Mouse (Mus musculus) erythroid progenitor cell, adult 5-6 weeks (primary cell): ENCODE measurements around the gene Trim7. TPM values are rescaled to one million over a fixed set of nuclear protein-coding genes. Genes with fewer than 3 reads are reported as not detected.
"Not testable (repeated sequence)": the region's sequence is repeated elsewhere in the genome, so short reads cannot be mapped to it uniquely, and the experiment has no call there.

Experiments
- ATAC-seq: replicated peaks from 2 replicates; pipeline ENCODE4 v1.8.0; 2016; ENCODE audit warnings: moderate number of reproducible peaks, mild to moderate bottlenecking, moderate TSS enrichment, inconsistent platforms; ENCODE audit not compliant: poor library complexity, low FRiP score, severe bottlenecking
- total RNA-seq, 2 experiments: library from RNA; stranded (forward) in 1 of 2; stranded (reverse) in 1 of 2; fragments of 150-400 nt in 1 of 2; fragments of 186-747, 209-891 nt in 1 of 2; gene quantifications; 2 replicates each; pipeline versions ENCODE4 v1.2.3 to v1.2.4; 2015 to 2017; ENCODE audit warnings: low replicate concordance in 2 of 2

The Trim7 gene
- total RNA-seq, 2 experiments from 2014 or later = 0.42 TPM; not detected in 1

GRCm38 (mm10) chr11:48842378-48842792 lies 16.4 kb downstream of the Trim7 start:
- ATAC-seq = no peak

- no peak for ATAC-seq
Observed at GRCm38 (mm10) chr11:48843202-48843601, 17.3 kb downstream of the Trim7 start.

- ATAC-seq = no peak
Observed at GRCm38 (mm10) chr11:48844309-48844708, 18.4 kb downstream of the Trim7 start.

- ATAC-seq = no peak
Observed at GRCm38 (mm10) chr11:48845244-48845815, 19.4 kb downstream of the Trim7 start.

GRCm38 (mm10) chr11:48846362-48846761 lies 20.4 kb downstream of the Trim7 start:
- ATAC-seq = not testable (repeated sequence)

- ATAC-seq = no peak
Observed at GRCm38 (mm10) chr11:48846881-48847280, 20.9 kb downstream of the Trim7 start.

GRCm38 (mm10) chr11:48850240-48850639 lies 24.3 kb downstream of the Trim7 start:
- no peak for ATAC-seq

- no peak for ATAC-seq
Observed at GRCm38 (mm10) chr11:48851270-48851995, 25.5 kb downstream of the Trim7 start.

- no peak for ATAC-seq
Observed at GRCm38 (mm10) chr11:48852190-48852589, 26.2 kb downstream of the Trim7 start.

GRCm38 (mm10) chr11:48852624-48853473 lies 26.9 kb downstream of the Trim7 start:
- no peak for ATAC-seq

- peak; percentile 53 for ATAC-seq
Observed at GRCm38 (mm10) chr11:48853474-48854180, 27.7 kb downstream of the Trim7 start.

- no peak for ATAC-seq
Observed at GRCm38 (mm10) chr11:48859014-48859413, 33.1 kb downstream of the Trim7 start.

- no peak for ATAC-seq
Observed at GRCm38 (mm10) chr11:48862784-48863319, 36.9 kb downstream of the Trim7 start.

GRCm38 (mm10) chr11:48863808-48864207 lies 37.9 kb downstream of the Trim7 start:
- no peak for ATAC-seq

- no peak for ATAC-seq
Observed at GRCm38 (mm10) chr11:48866481-48866880, 40.5 kb downstream of the Trim7 start.

GRCm38 (mm10) chr11:48869380-48870110 lies 43.6 kb downstream of the Trim7 start:
- no peak for ATAC-seq

GRCm38 (mm10) chr11:48870781-48871180 lies 44.8 kb downstream of the Trim7 start:
- ATAC-seq = peak; percentile 12; the same call in 1 of the 2 replicates

GRCm38 (mm10) chr11:48871201-48871772 lies 45.3 kb downstream of the Trim7 start, which contains the start of gene Irgm1:
TSS of gene Irgm1 (minus strand) at chr11:48871683.
- peak; percentile 51 for ATAC-seq
